Mouse (Mus musculus) liver, embryonic 15.5 days (tissue): ENCODE measurements around the gene S1pr2. TPM values are rescaled to one million over a fixed set of nuclear protein-coding genes. Genes with fewer than 3 reads are reported as not detected.

Experiments used
- ATAC-seq: fragments of 200-750 bp; cut with Nextera tagmentation; 2 replicates; pipeline ENCODE4 v1.8.0; 2017; ENCODE audit warnings: moderate number of reproducible peaks, mild to moderate bottlenecking, moderate library complexity; ENCODE audit not compliant: insufficient read depth
- H3K27ac ChIP-seq: fragments of 300-500 bp; sonication (generic); replicated peaks from 2 replicates; pipeline ENCODE4 v1.5.1; 2015; ENCODE audit warnings: mild to moderate bottlenecking, inconsistent platforms
- H3K27me3 ChIP-seq: fragments of 300-500 bp; sonication (generic); 2 replicates; pipeline ENCODE4 v1.6.1; 2015; ENCODE audit warnings: mild to moderate bottlenecking, inconsistent platforms
- H3K36me3 ChIP-seq: fragments of 300-500 bp; sonication (generic); replicated peaks from 2 replicates; pipeline ENCODE4 v1.6.1; 2015; ENCODE audit warnings: moderate library complexity, mild to moderate bottlenecking, inconsistent platforms
- H3K4me1 ChIP-seq: fragments of 300-500 bp; sonication (generic); replicated peaks from 2 replicates; pipeline ENCODE4 v1.6.1; 2015; ENCODE audit warnings: inconsistent platforms
- H3K4me2 ChIP-seq: fragments of 300-500 bp; sonication (generic); 2 replicates; pipeline ENCODE4 v1.6.1; 2015; ENCODE audit warnings: moderate library complexity, mild to moderate bottlenecking, inconsistent platforms
- H3K4me3 ChIP-seq: fragments of 300-500 bp; sonication (generic); replicated peaks from 2 replicates; pipeline ENCODE4 v1.5.1; 2015; ENCODE audit warnings: mild to moderate bottlenecking, inconsistent platforms
- H3K9ac ChIP-seq: fragments of 300-500 bp; sonication (generic); 2 replicates; pipeline ENCODE4 v1.6.1; 2015; ENCODE audit warnings: moderate library complexity, mild to moderate bottlenecking, inconsistent platforms
- H3K9me3 ChIP-seq: fragments of 300-500 bp; sonication (generic); replicated peaks from 2 replicates; pipeline ENCODE4 v1.6.1; 2016; ENCODE audit warnings: inconsistent platforms
- WGBS: fragments of 180-500 bp; shearing (Covaris S2); methylation state at CpG from one replicate; pipeline ENCODE4 v1.1.7; 2015; ENCODE audit warnings: mixed read lengths; ENCODE audit not compliant: insufficient replicate concordance; 5-methylcytosine and 5-hydroxymethylcytosine counted together
- microRNA-seq: library from miRNA; unstranded; fragments of <30 nt; microRNA quantifications from one replicate; pipeline ENCODE4, GENCODE M21; 2016
- polyA plus RNA-seq: library from polyadenylated mRNA; unstranded; fragments of >200 nt; fragmentation: Nextera tagmentation; extraction: Ambion mirVana; gene quantifications from 2 replicates; pipeline ENCODE4 v1.2.1, GENCODE M21; 2015

The S1pr2 gene
- polyA plus RNA-seq, 1 experiment from 2014 or later, result 4.2 TPM

DNA sequence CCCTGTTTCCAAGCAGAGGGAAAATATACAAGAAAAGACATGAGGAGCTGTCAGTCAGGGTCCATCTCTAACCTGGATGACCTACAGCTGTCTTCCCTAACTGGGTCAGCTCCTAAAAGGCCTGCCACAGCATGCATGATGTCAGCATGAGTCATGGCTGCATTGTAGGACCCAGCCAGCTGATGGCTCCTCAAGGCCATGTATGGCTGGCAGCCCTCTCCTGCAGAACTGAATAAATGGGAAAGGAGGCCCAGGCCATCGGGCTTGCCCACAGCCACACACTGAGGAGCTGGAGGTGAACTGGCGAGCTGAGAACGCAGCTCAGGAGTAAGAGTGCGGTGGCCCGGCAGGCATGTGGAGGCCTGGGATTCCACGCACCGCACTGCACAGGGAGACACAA is 33.2 kb downstream of the S1pr2 start:
- Histone ChIP-seq H3K4me2 (no peak overlapping the region), H3K27me3 (no peaks in the 10 kb centered on the region), H3K4me1 (peaks cover 39% of the 10 kb centered on the region), H3K9me3 (no peaks in the 10 kb centered on the region), H3K9ac (no peak overlapping the region), H3K27ac (no peak overlapping the region), H3K36me3 (peaks cover 86% of the 10 kb centered on the region), H3K4me3 (no peak overlapping the region)
- 88% methylated on average over 7 of the region's 7 CpGs for WGBS
- no peak for ATAC-seq

DNA sequence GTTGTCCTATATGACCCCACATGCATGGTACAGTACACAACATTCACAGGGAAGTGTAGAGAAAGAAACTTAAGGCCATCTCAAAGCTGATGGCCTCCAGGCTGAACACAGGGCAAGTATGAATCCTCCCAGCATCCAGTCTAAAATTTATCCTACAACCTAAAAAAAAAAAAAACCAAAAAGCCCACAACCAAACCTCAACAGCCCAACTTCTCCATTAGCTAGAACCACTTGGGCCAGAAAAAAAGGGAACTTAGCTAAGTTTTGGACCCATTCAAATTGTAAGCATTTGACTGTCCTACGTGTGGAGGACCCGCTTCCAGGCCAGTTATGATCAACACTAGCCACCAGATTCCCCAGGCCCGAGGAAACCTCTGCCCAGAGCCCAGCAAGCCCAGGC is 53.3 kb downstream of the S1pr2 start:
- Histone ChIP-seq H3K27ac (no peak overlapping the region), H3K9ac (no peak overlapping the region), H3K4me2 (no peak overlapping the region), H3K9me3 (no peaks in the 10 kb centered on the region), H3K27me3 (no peaks in the 10 kb centered on the region), H3K4me1 (no peaks in the 10 kb centered on the region), H3K36me3 (peaks cover 100% of the 10 kb centered on the region), H3K4me3 (no peak overlapping the region)
- WGBS, result 83% methylated on average over 3 of the region's 3 CpGs
- no peak for ATAC-seq

DNA sequence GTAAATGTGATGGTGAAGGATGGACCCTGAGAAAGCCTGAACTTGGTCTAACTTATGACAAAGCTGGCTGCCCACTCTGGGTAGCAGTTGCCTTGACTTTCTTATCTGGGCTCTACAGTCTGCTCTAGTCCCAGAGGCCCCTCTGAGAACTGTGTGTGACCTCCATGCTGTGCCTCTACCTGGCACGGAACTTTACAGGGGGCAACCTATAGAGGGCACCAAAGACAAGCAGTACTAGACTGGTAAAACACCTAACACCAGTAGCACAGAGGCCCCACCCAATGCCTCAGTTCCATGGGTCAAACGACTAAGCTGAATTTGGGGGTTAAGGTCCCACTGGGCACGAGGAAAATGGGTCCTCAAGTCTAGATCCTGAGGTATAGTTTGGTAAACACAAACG is 60.4 kb downstream of the S1pr2 start:
- Histone ChIP-seq H3K27me3 (no peaks in the 10 kb centered on the region), H3K36me3 (peaks cover 100% of the 10 kb centered on the region), H3K27ac (no peak overlapping the region), H3K4me1 (no peaks in the 10 kb centered on the region; the same call in none of the 2 replicates), H3K9ac (no peak overlapping the region), H3K4me2 (no peak overlapping the region), H3K9me3 (no peaks in the 10 kb centered on the region), H3K4me3 (no peak overlapping the region)
- ATAC-seq, result no peak; the same call in 1 of the 2 replicates
- WGBS, result 63% methylated on average over 4 of the region's 4 CpGs

Small RNA genes lying within 50 kb of the gene (microRNA-seq; reads per million reads assigned to microRNA genes)
- not detected for gene Mir7081

Other genes starting within 250 kb of the S1pr2 start
- gene Olfm2, start 230.4 kb downstream of the S1pr2 start, polyA plus RNA-seq, result 0.20 and 0.30 TPM in 2 replicates
- 0.24 and 0.29 TPM in 2 replicates for gene Col5a3, start 161.7 kb downstream of the S1pr2 start, polyA plus RNA-seq
- gene Rdh8, start 158.3 kb downstream of the S1pr2 start, polyA plus RNA-seq, result not detected in 2 replicates
- gene A230050P20Rik, start 108.1 kb downstream of the S1pr2 start, polyA plus RNA-seq, result 5.0 and 7.0 TPM in 2 replicates
- 9.1 and 10.6 TPM in 2 replicates for gene Angptl6, start 97.1 kb downstream of the S1pr2 start, polyA plus RNA-seq
- gene Ppan, start 88.6 kb downstream of the S1pr2 start, polyA plus RNA-seq, result 55.0 and 61.3 TPM in 2 replicates
- 178 and 180 TPM in 2 replicates for gene Eif3g, start 78.2 kb downstream of the S1pr2 start, polyA plus RNA-seq
- gene Dnmt1, start 16.9 kb downstream of the S1pr2 start, polyA plus RNA-seq, result 54.5 and 59.1 TPM in 2 replicates
- gene Mrpl4, start 26.0 kb upstream of the S1pr2 start, polyA plus RNA-seq, result 62.1 and 66.9 TPM in 2 replicates
- 10.2 and 11.3 TPM in 2 replicates for gene Icam1, start 39.2 kb upstream of the S1pr2 start, polyA plus RNA-seq
- 195 and 201 TPM in 2 replicates for gene Icam4, start 52.6 kb upstream of the S1pr2 start, polyA plus RNA-seq
- gene Icam5, start 55.3 kb upstream of the S1pr2 start, polyA plus RNA-seq, result 0.25 and 0.43 TPM in 2 replicates
- 0.63 TPM in 1 of 2 replicates, not detected in the other for gene Zglp1, start 90.3 kb upstream of the S1pr2 start, polyA plus RNA-seq
- gene Gm49373, start 96.3 kb upstream of the S1pr2 start, polyA plus RNA-seq, result 0.18 and 0.50 TPM in 2 replicates
- 29.1 and 31.1 TPM in 2 replicates for gene Fdx1l, start 96.8 kb upstream of the S1pr2 start, polyA plus RNA-seq
- gene Gm38431, start 115.2 kb upstream of the S1pr2 start, polyA plus RNA-seq, result 1.9 and 2.4 TPM in 2 replicates
- 21.7 and 23.4 TPM in 2 replicates for gene Raver1, start 115.2 kb upstream of the S1pr2 start, polyA plus RNA-seq
- 7.4 and 8.8 TPM in 2 replicates for gene Tyk2, start 154.5 kb upstream of the S1pr2 start, polyA plus RNA-seq
- 115 and 122 TPM in 2 replicates for gene Cdc37, start 173.2 kb upstream of the S1pr2 start, polyA plus RNA-seq
- gene Pde4a, start 188.9 kb upstream of the S1pr2 start, polyA plus RNA-seq, result 1.7 and 1.8 TPM in 2 replicates